Comparison of ENCODE assay signal across 27 mouse cellular contexts in genomic region chr2:130568921-130569320, GRCm38 (mm10). TPM values are rescaled to one million over a fixed set of nuclear protein-coding genes. Genes with fewer than 3 reads are reported as not detected.
"Had no signal": no experiment of that assay in that cellular context is flagged by ENCODE, and none has a peak within 500 bp of the region (broad histone marks: within the 10 kb centered on the region; RNA-seq: fewer than 3 reads in every experiment).

No protein-coding gene starts in this region.

- H3K27ac ChIP-seq: hindbrain, embryonic 14.5 days; hindbrain, postnatal 0 days; layer of hippocampus, adult 2 months; left cerebral cortex, adult 2 months; liver, embryonic 13.5 days; macrophage; midbrain, embryonic 13.5 days; neural tube, embryonic 13.5 days; stomach, embryonic 15.5 days had no signal

- H3K27me3 ChIP-seq: midbrain, embryonic 13.5 days; stomach, embryonic 15.5 days had no signal

- ATAC-seq: hindbrain, postnatal 0 days; inflammation-experienced regulatory T-cells, adult 6 months; intestine, postnatal 0 days; lung, postnatal 0 days; midbrain, embryonic 13.5 days; midbrain, embryonic 16.5 days had no signal

- H3K9ac ChIP-seq: hindbrain, embryonic 14.5 days; liver, embryonic 13.5 days; lung, embryonic 14.5 days; midbrain, embryonic 13.5 days; neural tube, embryonic 13.5 days; stomach, embryonic 15.5 days had no signal

- H3K4me2 ChIP-seq: hindbrain, embryonic 14.5 days; liver, embryonic 13.5 days; lung, embryonic 14.5 days; midbrain, embryonic 13.5 days; neural tube, embryonic 13.5 days; stomach, embryonic 15.5 days had no signal

- DNase-seq: layer of hippocampus, adult 9-11 months; layer of hippocampus, postnatal 36 days; liver, embryonic 13.5 days; lung, embryonic 14.5 days; retina, postnatal 1 day; right cerebral cortex, postnatal 25 days; spleen, adult 18-20 months; thymus, postnatal 25 days had no signal

- H3K4me3 ChIP-seq: layer of hippocampus, adult 2 months; left cerebral cortex, adult 2 months; liver, embryonic 13.5 days; midbrain, embryonic 13.5 days; myocyte; neural tube, embryonic 13.5 days; stomach, embryonic 15.5 days had no signal

- H3K9me3 ChIP-seq: liver, embryonic 13.5 days; midbrain, embryonic 13.5 days; neural tube, embryonic 13.5 days; stomach, embryonic 15.5 days had no signal

RNA-seq across cellular contexts. Expression of gene Oxt, which starts 7.1 kb away (rescaled TPM):
- total RNA-seq: layer of hippocampus, adult 2 months; layer of hippocampus, postnatal 36 days; megakaryocyte, adult 5-6 weeks; monocyte, adult 5-6 weeks; neutrophil, adult 5-6 weeks had no signal
- polyA plus RNA-seq: hindbrain, embryonic 14.5 days; hindbrain, postnatal 0 days; inflammation-experienced regulatory T-cells, adult 6 months; intestine, postnatal 0 days; large intestine, adult 2 months; limb, embryonic 11.5 days; liver, embryonic 13.5 days; liver, embryonic 16.5 days; lung, embryonic 14.5 days; lung, postnatal 0 days; macrophage; midbrain, embryonic 13.5 days; myocyte; neural tube, embryonic 13.5 days; stomach, embryonic 15.5 days had no signal

RNA-seq across cellular contexts. Expression of gene Avp, which starts 13.4 kb away (rescaled TPM):
- total RNA-seq: megakaryocyte, adult 5-6 weeks; monocyte, adult 5-6 weeks; neutrophil, adult 5-6 weeks had no signal
- polyA plus RNA-seq: hindbrain, embryonic 14.5 days; inflammation-experienced regulatory T-cells, adult 6 months; intestine, postnatal 0 days; large intestine, adult 2 months; limb, embryonic 11.5 days; liver, embryonic 13.5 days; liver, embryonic 16.5 days; lung, embryonic 14.5 days; lung, postnatal 0 days; macrophage; midbrain, embryonic 13.5 days; myocyte; stomach, embryonic 15.5 days had no signal
